Mouse (Mus musculus) Muller cell, postnatal 12 days (primary cell): ENCODE data around the gene C130032M10Rik.
A peak's percentile ranks its signal among the peaks of the same experiment; 100 is the strongest.

Experiments
- DNase-seq: peaks from one replicate; pipeline ENCODE4 v3.0.0-alpha.2; 2015; ENCODE audit errors: inconsistent ontology term

The C130032M10Rik gene

DNA sequence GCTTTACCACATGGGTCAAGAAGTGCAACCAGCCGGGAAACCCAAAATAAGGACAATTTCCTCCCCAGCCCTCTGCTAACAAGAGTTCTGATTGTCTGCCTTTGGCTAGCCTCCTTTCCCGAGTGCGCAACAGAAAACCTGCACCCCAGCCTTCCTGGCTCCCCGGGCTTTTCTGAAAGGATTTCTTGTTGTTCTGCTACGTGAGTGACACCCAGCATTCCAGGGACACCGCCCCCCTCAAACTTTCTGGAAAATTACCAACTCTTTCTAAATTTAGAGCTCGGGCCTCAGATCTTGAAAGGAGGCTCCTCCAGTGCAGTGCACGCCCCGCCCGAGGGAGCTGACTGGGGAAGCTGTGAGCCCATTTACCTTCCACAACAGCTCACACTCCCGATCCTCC lies at the start of gene C130032M10Rik:
Gene C130032M10Rik, plus strand, starts transcription at position 334 of the 400 bp plus-strand sequence.
- DNase-seq, result peak; percentile 56

DNA sequence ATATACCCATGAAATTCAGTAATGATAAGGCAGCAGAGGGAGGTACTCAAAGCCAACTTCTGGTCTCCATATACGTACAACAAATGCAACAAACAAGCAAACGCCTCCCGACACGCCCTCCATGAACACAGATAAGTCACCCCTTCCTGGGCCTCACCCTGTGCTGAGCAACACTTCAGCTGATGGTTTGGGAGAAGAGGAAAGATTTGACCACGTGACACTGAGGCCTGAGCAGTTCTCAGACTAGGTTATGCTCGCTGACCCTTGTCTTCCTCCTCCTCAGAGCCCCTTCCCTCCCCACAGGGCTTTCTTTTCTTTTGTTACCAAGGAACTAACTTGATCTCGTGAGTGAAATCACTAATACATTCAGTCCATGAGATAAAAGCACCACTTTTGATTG lies 48.6 kb upstream of the C130032M10Rik start:
- DNase-seq, result no peak

DNA sequence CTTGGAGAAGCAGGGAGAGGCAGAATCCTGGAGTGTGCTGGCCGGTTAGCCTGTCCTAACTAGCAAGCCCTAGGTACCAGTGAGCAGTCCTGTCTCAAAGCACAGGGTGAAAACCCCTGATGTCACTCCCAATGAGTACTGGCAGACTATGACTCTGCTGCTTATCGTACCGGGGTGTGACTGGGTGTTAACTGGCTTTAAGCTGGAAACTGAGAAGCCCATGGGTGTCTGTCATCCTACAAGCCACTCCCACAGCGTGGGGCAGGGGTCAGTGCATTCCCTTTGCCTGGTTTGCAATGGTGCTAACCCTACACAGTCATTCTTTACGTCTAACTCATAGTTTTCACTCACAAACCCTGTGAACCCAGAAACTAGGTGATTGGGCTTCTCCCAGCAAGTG lies 47.3 kb upstream of the C130032M10Rik start:
- no peak for DNase-seq

DNA sequence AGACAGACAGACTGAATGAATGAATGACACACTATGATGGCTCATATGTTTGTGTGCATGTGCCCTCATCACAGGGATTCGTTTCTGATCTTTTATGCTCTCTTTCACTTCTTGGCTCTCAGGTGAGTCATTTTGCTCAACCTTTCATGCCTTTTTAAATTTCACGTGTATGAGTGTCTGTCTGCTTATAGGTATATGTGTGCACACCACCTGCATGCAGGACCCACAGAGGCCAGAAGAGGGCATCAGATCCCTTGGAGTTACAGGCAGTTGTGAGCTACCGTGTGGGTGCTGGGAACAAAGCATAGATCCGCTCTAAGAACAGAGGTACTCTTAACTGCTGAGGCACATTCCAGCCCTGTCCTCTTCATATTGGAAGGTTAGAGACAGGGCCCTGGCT lies 46.8 kb upstream of the C130032M10Rik start:
- no peak for DNase-seq

DNA sequence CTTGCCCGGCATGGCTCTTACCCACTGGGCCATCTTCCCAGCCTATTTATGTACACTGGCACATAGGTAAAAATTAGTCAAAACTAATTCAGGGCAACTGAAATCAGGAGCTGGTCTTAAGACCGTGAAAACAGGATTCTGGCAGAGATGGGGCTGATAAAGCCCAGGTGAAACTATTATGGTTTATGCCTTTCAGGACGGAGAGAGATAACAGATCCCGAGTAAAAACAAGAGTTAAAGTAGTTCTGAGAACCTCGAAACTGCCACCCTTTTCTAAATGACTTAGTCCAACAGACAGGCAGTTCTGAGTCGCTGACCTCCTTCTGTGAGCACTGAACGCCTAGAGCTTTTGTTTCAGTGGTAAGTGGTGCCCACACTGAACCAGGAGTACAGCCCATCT lies 43.6 kb upstream of the C130032M10Rik start:
- DNase-seq, result no peak

DNA sequence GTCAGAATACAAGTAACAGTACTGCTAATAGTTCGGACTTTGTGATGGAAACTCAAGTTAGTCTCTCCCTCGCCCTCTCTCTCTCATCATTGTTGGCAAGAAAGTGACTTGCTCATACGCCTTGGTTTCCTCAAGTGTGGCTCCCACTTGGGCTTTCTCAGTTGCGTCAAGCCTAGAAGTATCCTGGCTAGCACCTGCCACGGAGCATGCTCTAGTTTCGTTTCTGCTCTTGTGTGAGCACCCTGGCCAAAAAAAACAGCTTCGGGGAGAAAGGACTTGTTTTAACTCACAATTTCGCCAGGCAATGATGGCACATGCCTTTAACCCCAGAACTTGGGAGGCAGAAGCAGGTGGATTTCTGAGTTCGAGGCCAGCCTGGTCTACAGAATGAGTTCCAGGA lies 38.5 kb upstream of the C130032M10Rik start:
- no peak for DNase-seq

DNA sequence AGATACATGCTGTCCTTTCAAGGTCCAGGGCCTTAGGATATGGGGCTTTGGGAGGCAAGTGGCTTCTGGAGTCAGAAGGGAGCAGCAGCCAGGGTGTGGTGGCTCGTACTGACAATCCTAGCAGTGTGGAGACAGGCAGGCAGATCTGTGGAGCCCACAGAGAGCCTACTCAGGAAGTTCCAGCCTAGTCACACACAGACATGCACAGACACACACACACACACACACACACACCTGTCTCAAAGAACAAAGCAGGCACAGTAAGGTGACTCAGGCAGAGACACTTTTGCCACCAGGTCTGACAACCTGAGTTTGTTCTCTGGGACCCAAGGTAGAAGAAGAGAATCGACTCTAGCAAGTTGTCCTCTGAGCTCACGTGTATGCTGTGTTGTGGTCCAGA lies 34.6 kb upstream of the C130032M10Rik start:
- DNase-seq, result no peak

DNA sequence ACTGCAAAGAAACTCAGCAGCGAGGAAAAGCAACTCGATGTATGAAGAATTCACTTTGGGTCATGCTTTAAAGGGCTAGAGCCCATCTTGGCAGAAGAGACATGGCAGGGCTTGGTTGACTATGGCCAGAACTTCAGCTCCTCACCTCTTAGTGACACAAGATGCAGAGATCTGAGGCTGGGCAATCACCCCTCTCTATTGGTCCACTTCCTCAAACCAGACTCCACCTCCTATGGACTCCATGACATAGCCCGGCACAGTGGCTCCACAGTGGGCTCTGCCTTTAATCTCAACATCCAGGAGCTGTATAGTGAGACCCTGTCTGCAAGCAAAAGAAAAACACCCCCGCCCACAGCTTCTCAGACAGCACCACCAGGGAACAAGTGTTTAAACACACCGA lies 30.7 kb upstream of the C130032M10Rik start:
- no peak for DNase-seq

DNA sequence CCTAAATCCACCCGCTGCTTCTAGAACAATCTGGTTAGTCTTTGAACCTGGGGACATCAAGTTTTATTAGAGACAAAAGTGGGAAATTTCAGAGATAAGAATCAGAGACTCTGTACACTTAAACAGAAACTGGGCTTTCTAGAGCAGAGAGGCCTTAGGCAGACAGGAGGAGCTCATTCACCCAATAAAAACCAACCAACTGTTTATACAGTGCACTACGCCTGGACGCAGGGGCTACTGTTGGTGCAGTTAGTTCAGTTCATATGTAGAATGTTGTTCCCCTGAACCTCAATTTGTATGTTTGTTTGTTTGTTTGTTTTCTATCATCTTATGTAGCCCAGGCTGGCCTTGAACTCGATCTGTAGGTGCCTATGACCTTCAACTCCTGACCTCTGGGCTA lies 28.7 kb upstream of the C130032M10Rik start:
- DNase-seq, result no peak

DNA sequence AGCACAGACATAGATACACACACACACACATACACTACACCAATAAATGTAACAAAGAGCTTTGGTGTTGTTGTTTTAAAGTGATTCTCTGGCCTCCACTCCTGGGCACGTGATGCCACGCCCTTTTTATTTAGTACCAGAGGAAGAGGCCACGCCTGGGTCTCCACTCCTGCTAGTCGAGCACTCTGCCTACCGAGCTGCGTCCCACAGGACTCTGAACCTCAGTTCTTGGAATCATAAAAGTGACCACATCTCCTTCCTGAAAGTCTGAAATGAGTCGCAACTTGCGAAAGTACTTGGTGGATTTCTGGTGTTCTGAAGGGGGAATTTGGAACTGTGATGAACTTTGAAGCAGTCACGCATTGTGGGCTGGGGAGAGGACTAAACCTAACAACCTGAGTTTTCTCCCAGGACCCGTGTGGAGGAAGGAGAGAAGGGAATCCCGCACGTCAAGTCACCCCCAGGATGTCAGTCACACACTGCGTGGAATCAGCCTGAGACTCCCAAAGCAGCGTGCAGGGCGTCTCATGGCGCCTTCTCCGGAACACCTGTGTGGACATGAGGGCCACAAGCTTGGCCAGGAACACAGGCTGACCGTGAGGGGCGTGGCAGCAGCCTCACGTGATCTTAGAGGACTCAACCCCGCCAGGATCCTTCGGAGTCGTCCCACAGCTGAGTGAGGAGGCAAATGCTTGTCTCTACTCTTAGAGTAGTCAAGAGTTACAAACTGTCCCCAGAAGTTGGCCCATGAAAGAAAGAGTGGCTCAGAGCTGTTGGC lies 27.8 kb upstream of the C130032M10Rik start:
- DNase-seq, result no peak

DNA sequence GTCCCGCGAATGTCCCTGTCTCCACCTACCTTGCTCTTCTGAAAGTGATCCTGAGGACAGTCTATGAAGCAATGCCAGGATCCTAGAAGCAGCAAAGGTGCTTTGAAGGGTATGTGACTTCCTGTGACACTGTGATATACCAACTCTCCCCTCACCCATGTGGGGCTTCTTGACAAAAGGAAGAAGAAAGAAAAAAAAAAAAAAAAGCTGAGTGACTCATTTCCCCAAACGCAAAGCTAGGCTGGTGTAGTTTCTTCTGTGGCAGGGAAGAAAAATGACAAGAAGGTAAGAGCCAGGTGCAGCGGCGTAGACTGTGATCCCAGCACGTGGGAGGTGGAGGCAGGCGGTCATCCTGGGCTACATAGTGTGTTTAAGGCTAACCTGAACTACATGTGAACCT lies 19.0 kb upstream of the C130032M10Rik start:
- no peak for DNase-seq

DNA sequence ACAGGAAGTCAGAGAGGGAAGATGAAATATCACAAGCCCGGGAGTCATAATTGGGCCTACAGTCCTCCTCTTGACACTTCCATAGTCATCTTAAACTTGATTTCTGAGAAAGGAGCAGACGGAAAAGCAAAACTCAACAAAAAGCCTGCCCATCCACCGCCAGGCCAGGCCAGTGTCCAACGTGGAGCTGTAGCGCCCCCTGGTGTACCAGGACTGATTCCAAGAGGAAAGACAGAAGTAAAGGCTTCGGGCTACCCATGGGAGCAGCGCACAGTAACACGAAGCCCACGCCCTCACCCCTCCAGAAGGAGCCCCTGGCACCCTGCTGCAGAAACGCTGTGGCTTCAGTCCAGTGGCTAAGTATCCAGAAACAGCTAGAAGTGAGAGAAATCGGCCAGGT lies 17.3 kb upstream of the C130032M10Rik start:
- peak; percentile 77 for DNase-seq

DNA sequence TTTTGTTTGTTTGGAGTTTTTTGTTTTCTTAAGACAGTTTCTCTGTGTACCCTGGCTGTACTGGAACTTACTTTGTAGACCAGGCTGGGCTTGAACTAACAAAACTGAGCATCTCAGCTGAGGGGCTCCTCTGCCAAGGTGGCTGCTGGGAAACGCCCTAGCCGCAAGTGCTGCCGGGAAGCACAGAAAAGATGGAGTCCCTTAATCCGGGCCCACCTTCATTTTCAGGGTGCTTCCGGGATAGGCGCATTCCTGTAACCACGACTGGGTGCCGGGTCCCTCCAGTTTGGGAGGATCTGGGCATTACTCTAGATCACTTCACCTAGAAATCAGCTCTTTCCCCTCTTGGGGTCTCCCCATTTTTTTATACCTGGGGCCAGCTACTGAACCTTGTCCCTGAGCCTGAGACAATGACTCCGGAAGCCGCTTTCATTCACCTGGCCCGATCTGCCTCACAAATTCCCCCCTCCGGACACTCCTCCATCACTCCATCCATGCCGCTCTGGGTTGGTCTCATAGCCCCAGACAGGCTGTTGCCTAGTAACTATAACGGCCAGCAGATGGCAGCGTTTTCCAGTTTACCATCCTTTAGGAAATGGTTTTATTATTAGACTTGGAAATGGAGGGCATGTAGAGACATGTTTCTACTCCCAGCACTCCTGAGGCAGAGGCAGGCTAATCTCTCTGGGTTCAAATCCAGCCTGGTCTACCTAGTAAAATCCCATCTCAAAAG lies 15.5 kb upstream of the C130032M10Rik start:
- peak; percentile 29 for DNase-seq

DNA sequence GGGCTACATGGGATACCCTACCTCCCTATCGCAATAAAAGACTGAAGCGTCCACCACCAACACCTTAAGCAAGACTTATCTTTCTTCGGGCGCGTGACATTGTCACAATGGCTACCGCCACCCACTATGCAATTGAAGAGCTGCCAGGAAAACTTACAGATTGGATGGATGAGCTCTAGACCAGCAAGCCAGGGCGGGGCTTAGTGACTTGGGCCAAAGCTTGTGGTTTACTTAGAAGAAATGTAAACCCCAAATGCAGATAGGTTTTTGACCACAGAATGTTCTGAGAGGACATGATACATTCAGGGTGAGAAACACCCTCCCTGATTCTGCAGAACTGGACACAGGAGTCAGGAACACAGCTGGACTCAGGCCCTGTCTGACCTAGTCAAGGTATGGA lies 14.4 kb upstream of the C130032M10Rik start:
- no peak for DNase-seq

DNA sequence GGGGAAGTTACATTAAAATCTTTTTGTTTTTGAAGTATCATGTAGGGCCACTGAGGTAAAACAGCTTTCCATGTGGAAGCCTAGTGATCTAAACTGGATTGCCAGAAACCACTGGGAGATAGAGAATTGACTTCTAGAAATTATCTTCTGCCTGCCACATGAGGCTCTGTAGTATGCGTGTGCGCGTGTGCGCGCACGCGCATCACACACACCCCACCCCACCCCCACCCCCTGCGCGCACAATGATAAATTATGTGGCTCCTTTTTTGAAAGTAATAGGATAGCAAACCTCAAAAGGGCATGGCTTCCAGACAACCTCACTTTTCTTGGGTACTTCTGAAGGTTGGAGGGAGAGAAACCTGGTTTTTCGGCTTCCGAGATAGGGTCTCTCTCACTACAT lies 13.6 kb upstream of the C130032M10Rik start:
- no peak for DNase-seq

DNA sequence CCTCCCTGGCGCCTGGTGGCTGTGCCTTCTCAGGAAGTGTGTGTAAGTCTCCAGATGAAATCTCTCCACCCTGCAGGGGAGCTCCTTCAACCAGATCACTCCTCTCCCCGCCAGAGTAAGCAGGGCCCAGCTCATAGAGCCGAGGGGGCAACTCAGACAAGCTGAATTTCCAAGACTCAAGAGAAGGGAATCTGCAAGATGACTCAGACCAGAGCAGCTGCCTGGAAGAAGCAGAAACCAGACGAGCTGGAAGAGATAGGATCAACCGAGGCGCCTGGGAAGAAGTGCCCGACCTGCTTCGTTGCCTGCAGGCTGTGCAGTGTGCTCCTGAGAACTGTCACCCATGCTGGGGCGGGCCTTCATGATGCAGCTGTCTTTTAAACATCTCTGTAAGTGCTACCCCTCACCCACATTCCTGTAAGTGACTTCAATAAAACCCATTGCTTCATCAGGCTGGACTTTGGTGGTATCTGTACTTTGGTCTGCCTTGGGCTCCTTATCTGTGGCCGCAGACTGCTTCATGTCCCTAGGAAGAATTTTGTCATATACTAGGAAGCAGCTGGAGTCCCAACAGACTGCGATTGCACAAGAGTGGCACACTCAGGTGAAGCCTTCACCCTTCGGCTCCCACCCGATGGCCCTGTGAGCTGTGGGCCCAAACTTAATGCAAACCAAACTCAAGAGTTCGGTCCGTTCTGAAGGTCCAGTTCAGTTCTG lies 12.6 kb upstream of the C130032M10Rik start:
- no peak for DNase-seq

DNA sequence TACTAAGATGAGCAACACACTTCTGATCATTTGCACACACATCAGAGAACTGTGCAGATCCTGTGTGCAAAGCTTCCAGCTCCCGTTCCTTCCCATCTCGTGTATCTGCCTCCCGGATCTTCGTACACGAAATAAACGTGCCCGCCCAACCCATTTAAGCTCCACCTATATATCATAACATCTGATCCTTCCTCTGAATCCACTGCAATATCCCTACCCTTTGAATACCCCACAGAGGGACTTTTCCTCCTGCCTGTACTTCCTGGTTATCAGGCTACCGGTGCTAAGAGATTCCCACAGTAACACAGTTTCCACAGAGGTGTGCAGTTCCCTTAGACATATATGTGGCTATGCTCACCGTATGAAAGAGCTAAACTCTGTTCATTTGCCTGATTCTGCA lies 10.7 kb upstream of the C130032M10Rik start, which contains the start of gene Ccr4:
Gene Ccr4, minus strand, starts transcription at position 101 of the 400 bp plus-strand sequence.
- DNase-seq, result no peak

DNA sequence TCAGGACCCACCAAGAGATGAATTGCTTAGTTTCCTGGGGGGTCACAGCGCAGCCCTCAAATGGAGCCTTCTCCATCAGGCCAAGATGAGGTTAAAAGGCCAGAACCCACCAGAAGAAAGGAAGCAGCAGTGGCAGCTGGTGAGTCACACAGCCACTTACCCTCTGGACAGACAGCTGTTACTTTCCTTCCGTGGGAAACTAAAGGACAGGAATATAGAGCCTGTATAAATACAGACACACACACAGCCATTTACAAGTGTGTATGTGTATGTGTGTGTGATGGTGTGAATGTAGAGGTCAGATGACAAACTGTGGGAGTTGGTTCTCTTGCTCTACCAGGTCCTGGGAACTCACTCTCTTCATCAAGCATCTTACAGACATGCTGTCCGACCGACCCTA lies 8.9 kb upstream of the C130032M10Rik start:
- DNase-seq, result no peak

DNA sequence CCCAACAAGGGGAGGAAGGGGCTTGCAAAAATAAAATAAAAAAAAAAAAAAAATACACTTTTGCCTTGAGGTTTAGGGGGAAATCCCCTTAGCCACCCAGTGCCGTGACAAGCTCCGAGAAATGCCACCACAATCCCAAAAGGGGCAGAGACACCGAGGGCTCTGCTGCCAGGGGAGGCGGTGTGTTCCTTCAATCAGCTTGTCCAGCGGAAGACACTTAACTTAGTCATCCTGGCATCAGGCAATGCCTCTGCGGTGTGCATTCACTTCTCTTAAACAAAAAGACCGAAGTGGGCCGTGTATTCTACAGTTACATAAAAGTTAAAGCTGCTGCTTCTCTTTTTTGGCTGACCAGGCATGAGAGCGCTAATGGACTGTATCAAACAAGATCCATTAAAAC lies 8.1 kb upstream of the C130032M10Rik start:
- DNase-seq, result no peak

DNA sequence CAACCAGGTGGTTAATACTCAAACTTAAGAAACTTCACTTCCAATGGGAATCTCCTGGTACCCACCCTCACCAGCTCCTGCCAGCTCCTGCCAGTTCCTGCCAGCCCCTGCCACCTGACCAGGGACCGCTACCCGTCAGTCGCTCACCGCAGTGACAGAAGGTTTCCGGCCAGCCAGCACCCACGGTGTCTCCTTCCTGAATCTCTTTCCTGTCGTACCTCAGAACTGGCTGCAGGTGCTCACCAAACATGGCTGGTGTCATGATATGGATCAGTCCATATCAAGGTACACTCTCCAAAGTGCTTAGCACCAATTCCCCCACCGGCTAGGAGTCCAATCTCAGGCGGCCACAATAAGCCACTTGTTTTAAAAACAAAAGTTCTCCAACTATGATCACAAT lies 5.7 kb upstream of the C130032M10Rik start:
- no peak for DNase-seq

DNA sequence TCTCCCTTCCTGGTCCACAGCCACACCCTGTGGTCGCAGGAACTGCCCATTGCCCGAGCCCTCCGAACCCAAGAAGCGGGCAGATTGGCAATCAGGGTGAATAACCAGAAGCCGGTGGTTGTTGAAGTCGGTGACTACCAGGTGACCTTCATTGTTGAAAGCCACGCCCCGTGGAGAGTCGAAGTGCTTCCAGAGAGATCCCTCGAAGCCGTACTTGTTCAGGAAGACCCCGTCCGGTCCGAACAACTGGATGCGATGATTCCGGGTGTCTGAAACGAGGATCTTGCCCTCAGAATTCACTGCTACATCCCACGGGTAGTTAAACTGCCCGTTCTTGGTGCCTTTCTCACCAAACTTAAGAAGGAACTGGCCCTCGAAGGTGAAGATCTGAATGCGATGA lies 2.7 kb upstream of the C130032M10Rik start:
- DNase-seq, result no peak

DNA sequence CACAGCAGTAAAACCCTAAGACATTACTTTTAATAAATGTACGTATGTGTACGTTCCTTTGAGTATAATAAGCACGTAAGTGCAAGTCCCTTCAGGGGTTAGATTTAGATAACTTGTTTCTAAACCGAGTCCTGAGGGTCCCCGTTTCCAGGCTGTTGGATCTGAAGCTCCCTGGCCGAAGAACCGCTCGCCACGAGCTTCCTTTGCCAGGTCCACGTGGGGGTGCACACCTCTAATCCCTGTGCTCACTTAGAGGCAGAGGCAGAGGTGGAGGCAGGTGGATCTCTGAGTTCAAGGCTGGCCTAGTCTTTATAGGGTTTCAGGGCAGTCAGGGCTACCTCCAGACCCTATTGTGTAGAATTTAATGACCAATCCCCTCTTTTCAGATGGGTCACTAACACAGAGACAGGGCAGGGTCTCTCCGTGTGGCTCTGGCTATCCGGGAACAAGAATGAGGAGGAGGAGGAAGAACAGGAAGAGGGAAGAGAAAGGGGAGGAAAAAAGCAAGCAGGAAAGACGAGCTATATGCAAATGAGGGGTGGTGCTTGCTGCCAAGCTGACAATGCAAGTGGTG lies 2.5 kb downstream of the C130032M10Rik start:
- DNase-seq, result no peak
